36 mouse cellular contexts compared by ENCODE assay signal in genomic region chr9:57575577-57575976, GRCm38 (mm10). TPM values are rescaled to one million over a fixed set of nuclear protein-coding genes. Genes with fewer than 3 reads are reported as not detected.
"Had no signal": no experiment of that assay in that cellular context is flagged by ENCODE, and none has a peak within 500 bp of the region (broad histone marks: within the 10 kb centered on the region; RNA-seq: fewer than 3 reads in every experiment).

No protein-coding gene starts in this region.

- H3K4me1 ChIP-seq: embryonic facial prominence, embryonic 12.5 days; embryonic facial prominence, embryonic 15.5 days; forebrain, embryonic 10.5 days; forebrain, embryonic 12.5 days; forebrain, embryonic 13.5 days; forebrain, embryonic 15.5 days had no signal

- H3K4me3 ChIP-seq: embryonic facial prominence, embryonic 10.5 days; embryonic facial prominence, embryonic 12.5 days; embryonic facial prominence, embryonic 13.5 days; embryonic facial prominence, embryonic 15.5 days; erythroblast, embryonic 14.5 days; forebrain, embryonic 10.5 days; forebrain, embryonic 12.5 days; forebrain, embryonic 13.5 days; forebrain, embryonic 15.5 days; heart, adult 2 months had no signal

- H3K4me2 ChIP-seq: embryonic facial prominence, embryonic 12.5 days; embryonic facial prominence, embryonic 13.5 days; embryonic facial prominence, embryonic 15.5 days; forebrain, embryonic 12.5 days; forebrain, embryonic 13.5 days; forebrain, embryonic 15.5 days had no signal

- H3K27me3 ChIP-seq: embryonic facial prominence, embryonic 12.5 days; embryonic facial prominence, embryonic 13.5 days; embryonic facial prominence, embryonic 15.5 days; forebrain, embryonic 12.5 days; forebrain, embryonic 13.5 days; forebrain, embryonic 15.5 days had no signal

- DNase-seq: cerebellum, adult 18-20 months; cerebellum, adult 2 months; cerebellum, adult 8-10 months; cerebellum, adult 9-10 months; cerebellum, adult 9-11 months; cerebellum, postnatal 10 days; cerebellum, postnatal 14 days; cerebellum, postnatal 25 days; cerebellum, postnatal 36 days; embryo, embryonic 11 days; forebrain, postnatal 0 days; gastrocnemius, postnatal 14 days; gastrocnemius, postnatal 25 days; gastrocnemius, postnatal 36 days; heart, adult 11 months; heart, adult 18-20 months; heart, adult 2 months had no signal

- H3K9ac ChIP-seq: embryonic facial prominence, embryonic 12.5 days; embryonic facial prominence, embryonic 13.5 days; embryonic facial prominence, embryonic 15.5 days; forebrain, embryonic 12.5 days; forebrain, embryonic 13.5 days; forebrain, embryonic 15.5 days; forebrain, postnatal 0 days had no signal

- ATAC-seq: forebrain, embryonic 13.5 days; forebrain, embryonic 14.5 days; forebrain, embryonic 15.5 days; forebrain, embryonic 16.5 days; forebrain, postnatal 0 days had no signal

- H3K9me3 ChIP-seq: embryonic facial prominence, embryonic 10.5 days; embryonic facial prominence, embryonic 12.5 days; embryonic facial prominence, embryonic 13.5 days; embryonic facial prominence, embryonic 15.5 days; forebrain, embryonic 10.5 days; forebrain, embryonic 12.5 days; forebrain, embryonic 13.5 days; forebrain, embryonic 15.5 days had no signal

- H3K27ac ChIP-seq: embryonic facial prominence, embryonic 10.5 days; embryonic facial prominence, embryonic 12.5 days; embryonic facial prominence, embryonic 13.5 days; embryonic facial prominence, embryonic 15.5 days; forebrain, embryonic 10.5 days; forebrain, embryonic 12.5 days; forebrain, embryonic 13.5 days; forebrain, embryonic 15.5 days; heart, adult 2 months had no signal

RNA-seq across cellular contexts. Expression of gene Cplx3, which starts 30.5 kb away (rescaled TPM):
- total RNA-seq: common myeloid progenitor, adult 5-6 weeks; gastrocnemius, adult 18-20 months; gastrocnemius, adult 8-10 months; gastrocnemius, postnatal 14 days; gastrocnemius, postnatal 25 days; gastrocnemius, postnatal 36 days; gastrocnemius, postnatal 4 days; granulocyte monocyte progenitor cell, adult 5-6 weeks; heart, adult 18-20 months; heart, adult 2 months had no signal
- polyA plus RNA-seq: embryonic facial prominence, embryonic 13.5 days; embryonic facial prominence, embryonic 14.5 days; embryonic facial prominence, embryonic 15.5 days; erythroblast, embryonic 14.5 days; forebrain, embryonic 11.5 days; forebrain, embryonic 13.5 days; forebrain, embryonic 16.5 days; gonadal fat pad, adult 2 months; heart, adult 2 months had no signal
